Mouse (Mus musculus) midbrain, embryonic 12.5 days (tissue): Measurements from ENCODE around the gene Camsap2. TPM values are rescaled to one million over a fixed set of nuclear protein-coding genes. Genes with fewer than 3 reads are reported as not detected.

Experiments used
- ATAC-seq: fragments of 200-750 bp; cut with Nextera tagmentation; 2 replicates; pipeline ENCODE4 v1.8.0; 2017; ENCODE audit warnings: low read depth, moderate TSS enrichment, moderate library complexity; ENCODE audit not compliant: low FRiP score
- H3K27ac ChIP-seq: fragments of 300-500 bp; sonication (generic); replicated peaks from 2 replicates; pipeline ENCODE4 v1.5.1; 2016; ENCODE audit warnings: mild to moderate bottlenecking
- H3K27me3 ChIP-seq: fragments of 300-500 bp; sonication (generic); 2 replicates; pipeline ENCODE4 v1.6.1; 2016; ENCODE audit warnings: mild to moderate bottlenecking
- H3K36me3 ChIP-seq: fragments of 300-500 bp; sonication (generic); 2 replicates; pipeline ENCODE4 v1.6.1; 2016
- H3K4me1 ChIP-seq: fragments of 300-500 bp; sonication (generic); 2 replicates; pipeline ENCODE4 v1.6.1; 2016
- H3K4me2 ChIP-seq: fragments of 300-500 bp; sonication (generic); replicated peaks from 2 replicates; pipeline ENCODE4 v1.6.1; 2016; ENCODE audit warnings: mild to moderate bottlenecking, moderate library complexity
- H3K4me3 ChIP-seq: fragments of 300-500 bp; sonication (generic); 2 replicates; pipeline ENCODE4 v1.5.1; 2016; ENCODE audit warnings: mild to moderate bottlenecking
- H3K9ac ChIP-seq: fragments of 300-500 bp; sonication (generic); replicated peaks from 2 replicates; pipeline ENCODE4 v1.6.1; 2016; ENCODE audit warnings: mild to moderate bottlenecking, moderate library complexity
- H3K9me3 ChIP-seq: fragments of 300-500 bp; sonication (generic); 2 replicates; pipeline ENCODE4 v1.6.1; 2016; ENCODE audit warnings: mild to moderate bottlenecking
- WGBS: fragments of 180-500 bp; shearing (Covaris S2); methylation state at CpG from one replicate; pipeline ENCODE4 v1.1.7; 2016; 5-methylcytosine and 5-hydroxymethylcytosine counted together
- polyA plus RNA-seq: library from polyadenylated mRNA; unstranded; fragments of >200 nt; fragmentation: Nextera tagmentation; extraction: Ambion mirVana; gene quantifications from 2 replicates; pipeline ENCODE4 v1.2.1, GENCODE M21; 2016

Camsap2 gene
- polyA plus RNA-seq, 1 experiment from 2014 or later: 34.2 TPM

DNA sequence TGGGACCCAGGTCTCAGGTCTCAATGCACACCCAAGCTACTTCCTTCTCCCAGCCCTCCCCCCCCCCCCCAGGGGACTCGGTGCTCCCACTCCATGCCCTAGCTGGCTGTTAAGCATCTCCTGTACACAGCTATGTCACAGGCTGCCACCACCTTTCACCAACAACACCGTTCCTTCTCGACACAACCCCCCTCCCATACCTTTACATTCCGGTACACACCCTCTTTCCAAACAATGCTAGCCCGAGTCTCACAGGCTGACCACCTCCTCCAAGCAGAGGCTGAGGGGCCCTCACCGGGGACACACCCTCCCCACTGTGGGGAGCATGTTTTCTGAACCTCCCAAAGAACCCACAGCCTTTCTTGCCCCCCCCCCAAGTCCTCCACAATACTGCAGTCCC lies 114.3 kb downstream of the Camsap2 start:
- Histone ChIP-seq H3K4me1 (peaks cover 62% of the 10 kb centered on the region), H3K27ac (no peak overlapping the region)

DNA sequence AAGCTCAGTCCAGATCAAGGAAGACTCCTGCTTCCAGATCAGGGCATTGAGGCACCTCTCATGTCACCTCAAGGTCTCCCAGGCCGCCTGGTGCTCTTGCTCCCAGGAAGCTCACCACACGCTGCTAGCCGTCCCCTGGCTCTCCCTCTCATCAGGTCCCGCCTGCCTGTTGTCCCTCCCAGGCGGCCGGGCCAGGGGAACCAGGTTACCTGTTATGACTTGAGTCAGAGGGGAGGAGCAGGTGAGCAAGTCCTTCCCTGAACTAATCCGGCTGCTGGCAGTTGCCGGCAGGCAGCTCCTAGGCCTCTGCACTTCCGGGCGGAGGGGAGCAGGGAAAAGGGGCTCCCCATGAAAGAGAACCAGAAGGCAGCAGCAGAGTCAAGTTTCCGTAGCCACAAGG lies 115.7 kb downstream of the Camsap2 start:
- 0 out of 2 replicates have a peak overlapping the region, but pooled peaks have one; percentile 70 for H3K9ac ChIP-seq
- 23% methylated on average over 11 of the region's 11 CpGs for WGBS

More for the DNA sequence above, 114.3 kb downstream of the Camsap2 start:
- H3K36me3 ChIP-seq: peaks cover 6% of the 10 kb centered on the region; the same call in 1 of the 2 replicates
- 5% methylated on average over 6 of the region's 6 CpGs for WGBS
- H3K9me3 ChIP-seq: no peaks in the 10 kb centered on the region
- H3K27me3 ChIP-seq: peaks cover 69% of the 10 kb centered on the region
- peak overlapping the region; percentile 70 for H3K9ac ChIP-seq
- ATAC-seq: no peak
- H3K4me2 ChIP-seq: peak overlapping the region; percentile 76
- peak overlapping the region; percentile 61 for H3K4me3 ChIP-seq

DNA sequence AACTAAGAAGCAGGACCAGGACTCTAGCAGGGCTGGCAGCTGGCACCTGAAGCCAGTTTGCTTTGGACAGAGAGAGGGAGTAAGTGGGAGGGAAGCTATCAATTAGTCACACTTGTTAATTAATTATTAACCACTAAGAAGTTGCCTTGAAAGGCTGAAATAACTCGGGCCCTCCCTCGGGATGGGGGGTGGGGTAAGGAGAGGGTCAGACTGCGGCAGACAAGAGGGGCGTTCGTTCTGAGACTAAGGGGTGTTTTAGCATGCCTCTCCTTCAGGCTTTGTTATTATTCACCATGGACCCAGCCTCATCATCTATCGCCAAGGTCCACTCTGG lies 116.9 kb downstream of the Camsap2 start:
- H3K4me1 ChIP-seq: peaks cover 57% of the 10 kb centered on the region
- H3K4me3 ChIP-seq: no peak overlapping the region
- H3K9ac ChIP-seq: 0 out of 2 replicates have a peak overlapping the region, but pooled peaks have one; percentile 29
- peaks cover 60% of the 10 kb centered on the region for H3K27me3 ChIP-seq
- no peaks in the 10 kb centered on the region for H3K9me3 ChIP-seq
- peak overlapping the region; percentile 36; the same call in 1 of the 2 replicates for H3K27ac ChIP-seq
- WGBS: 15% methylated on average over 6 of the region's 6 CpGs
- peak overlapping the region; percentile 29 for H3K4me2 ChIP-seq
- H3K36me3 ChIP-seq: peaks cover 32% of the 10 kb centered on the region
- ATAC-seq: no peak

More for the DNA sequence above, 115.7 kb downstream of the Camsap2 start:
- Histone ChIP-seq H3K9me3 (no peaks in the 10 kb centered on the region), H3K4me3 (no peak overlapping the region), H3K4me1 (peaks cover 67% of the 10 kb centered on the region), H3K27me3 (peaks cover 65% of the 10 kb centered on the region), H3K27ac (no peak overlapping the region), H3K36me3 (peaks cover 20% of the 10 kb centered on the region), H3K4me2 (peak overlapping the region; percentile 76)
- no peak for ATAC-seq

DNA sequence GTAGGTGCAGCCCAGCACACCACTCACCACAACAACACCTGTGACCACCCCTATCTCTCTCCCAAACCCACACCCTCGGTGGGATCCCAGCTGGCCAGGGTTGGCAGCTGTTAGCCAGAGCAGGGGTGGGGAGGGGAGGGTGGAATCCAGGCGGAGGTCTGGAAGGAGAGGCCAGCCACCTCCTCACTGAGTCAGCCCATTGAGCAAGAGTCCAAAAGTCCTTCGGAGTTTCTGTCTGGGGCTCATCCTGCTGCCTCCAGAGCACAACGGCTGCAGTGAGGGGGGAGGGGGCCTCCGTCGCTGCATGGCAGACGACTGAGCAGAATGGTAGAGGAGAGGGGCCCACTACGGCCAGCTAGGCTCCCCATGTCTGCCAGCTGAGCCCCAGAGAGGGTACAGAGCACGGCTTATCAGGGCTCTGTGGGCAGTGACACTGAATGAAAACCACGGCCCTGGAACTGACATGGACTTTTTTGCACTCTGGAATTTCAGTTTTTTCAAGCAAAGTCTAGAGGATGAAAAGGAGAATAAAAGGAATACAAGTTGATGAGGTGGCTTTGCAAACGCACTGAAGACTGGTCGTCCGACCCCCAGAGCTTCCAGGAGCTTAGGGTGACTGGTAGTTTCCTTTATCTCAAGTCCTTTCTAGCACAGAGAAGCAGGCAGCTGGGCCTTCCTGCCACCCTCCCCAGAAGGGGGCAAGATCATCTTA lies 117.4 kb downstream of the Camsap2 start:
- Histone ChIP-seq H3K4me2 (peak overlapping the region; percentile 29), H3K27ac (peak overlapping the region; percentile 36), H3K9ac (peak overlapping the region; percentile 29; the same call in 1 of the 2 replicates)

DNA sequence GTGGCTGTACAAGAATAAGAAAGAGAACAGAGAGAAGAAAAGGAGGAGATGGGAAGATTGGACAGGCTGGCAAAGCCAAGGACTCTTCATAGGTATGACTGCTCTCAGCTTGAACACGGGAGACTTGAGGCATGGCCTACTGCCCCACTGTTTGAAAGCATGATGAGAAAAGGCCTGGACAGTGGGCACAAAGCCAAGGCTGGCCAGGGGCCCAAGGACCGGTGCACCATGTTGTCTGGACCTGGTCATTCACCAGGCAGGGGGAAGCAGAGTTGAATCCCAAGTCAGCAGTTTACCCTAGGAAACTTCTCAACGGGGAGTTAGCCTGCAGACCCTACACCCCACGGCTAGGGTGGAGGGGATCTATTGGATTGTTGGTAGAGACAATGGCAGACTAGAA lies 118.0 kb downstream of the Camsap2 start:
- Histone ChIP-seq H3K36me3 (peaks cover 34% of the 10 kb centered on the region), H3K4me3 (no peak overlapping the region), H3K9me3 (no peaks in the 10 kb centered on the region), H3K9ac (no peak overlapping the region), H3K27ac (no peak overlapping the region), H3K27me3 (peaks cover 57% of the 10 kb centered on the region), H3K4me1 (peaks cover 57% of the 10 kb centered on the region), H3K4me2 (no peak overlapping the region)
- 73% methylated on average over 4 of the region's 4 CpGs for WGBS
- no peak for ATAC-seq

More for the DNA sequence above, 117.4 kb downstream of the Camsap2 start:
- ATAC-seq: peak; percentile 34; the same call in 1 of the 2 replicates
- Histone ChIP-seq H3K4me1 (peaks cover 57% of the 10 kb centered on the region), H3K4me3 (no peak overlapping the region), H3K36me3 (peaks cover 34% of the 10 kb centered on the region), H3K27me3 (peaks cover 60% of the 10 kb centered on the region), H3K9me3 (no peaks in the 10 kb centered on the region)
- 10% methylated on average over 13 of the region's 13 CpGs for WGBS

DNA sequence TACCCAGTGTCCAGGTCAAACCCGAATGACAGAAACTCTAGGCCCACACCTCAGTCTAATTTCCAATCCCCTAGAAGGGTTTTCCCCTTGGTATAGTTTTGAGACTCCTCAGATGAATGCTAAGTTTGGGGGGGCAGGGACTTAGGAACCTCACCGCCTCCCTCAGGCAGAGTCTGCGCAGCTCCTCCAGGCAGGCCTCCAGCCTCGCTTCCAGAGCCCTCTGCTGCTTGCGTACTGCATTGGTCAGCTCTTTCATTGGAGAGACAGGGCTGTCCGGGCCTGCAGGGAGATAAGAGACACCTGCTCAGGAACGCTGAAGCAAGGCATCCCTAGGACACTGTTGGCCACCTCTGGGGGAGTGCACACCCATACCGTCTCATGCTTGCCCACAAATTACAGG lies 119.3 kb downstream of the Camsap2 start:
- H3K9me3 ChIP-seq: no peaks in the 10 kb centered on the region
- no peak overlapping the region for H3K9ac ChIP-seq
- no peak overlapping the region for H3K27ac ChIP-seq
- H3K4me2 ChIP-seq: no peak overlapping the region
- WGBS: 96% methylated on average over 8 of the region's 8 CpGs
- peaks cover 47% of the 10 kb centered on the region for H3K27me3 ChIP-seq
- ATAC-seq: no peak
- H3K4me1 ChIP-seq: peaks cover 46% of the 10 kb centered on the region
- peaks cover 39% of the 10 kb centered on the region for H3K36me3 ChIP-seq
- H3K4me3 ChIP-seq: no peak overlapping the region

DNA sequence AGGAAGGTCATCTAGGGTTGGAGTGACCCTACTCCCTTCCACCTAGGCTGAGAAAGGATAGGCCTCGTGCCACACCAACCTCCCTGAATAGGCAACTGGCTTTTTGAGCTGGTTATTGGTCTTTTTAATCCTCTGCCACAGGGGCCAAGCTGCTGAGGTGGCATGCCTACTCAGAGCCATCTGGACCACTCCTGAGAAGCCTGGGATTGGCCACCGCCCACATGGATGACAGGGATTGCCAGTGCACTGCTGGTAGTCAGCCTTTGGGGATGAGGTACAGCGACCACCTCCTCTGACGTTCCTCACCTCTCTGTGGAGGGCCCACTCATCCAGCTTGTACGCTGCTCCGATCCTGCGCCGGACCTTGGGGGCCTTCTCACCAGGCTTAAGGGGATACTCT lies 120.1 kb downstream of the Camsap2 start:
- no peak overlapping the region for H3K27ac ChIP-seq
- H3K4me1 ChIP-seq: peaks cover 38% of the 10 kb centered on the region

DNA sequence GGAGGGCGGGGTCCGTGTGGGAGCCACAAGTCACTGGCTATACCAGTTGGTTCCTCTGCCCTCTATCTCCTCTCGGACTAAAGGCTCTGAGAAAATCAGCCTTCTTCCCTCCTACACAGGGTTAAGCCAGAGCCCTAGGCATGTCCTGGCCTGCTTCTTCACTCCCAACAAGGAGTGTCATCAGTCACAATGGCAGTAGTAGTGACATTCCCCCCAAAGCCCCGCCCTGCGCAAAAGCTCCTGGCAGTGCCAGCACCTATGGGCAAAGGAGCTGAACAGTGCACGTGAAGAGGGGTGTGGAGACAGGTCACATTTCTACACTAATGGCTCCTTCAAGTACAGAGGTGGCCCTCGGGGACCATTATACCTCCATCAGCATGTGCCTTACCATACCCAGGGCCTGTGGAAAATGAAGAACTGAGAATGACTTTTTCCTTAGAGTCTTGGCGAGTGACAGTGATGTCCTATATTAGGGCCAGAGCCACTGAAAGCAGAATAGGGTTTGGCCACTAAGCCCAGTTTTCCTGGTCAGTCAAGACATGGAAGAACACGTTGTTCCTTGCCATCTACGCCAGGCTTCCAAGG lies 122.1 kb downstream of the Camsap2 start:
- H3K36me3 ChIP-seq: peaks cover 60% of the 10 kb centered on the region
- H3K27ac ChIP-seq: no peak overlapping the region
- H3K4me2 ChIP-seq: no peak overlapping the region
- peaks cover 29% of the 10 kb centered on the region for H3K27me3 ChIP-seq
- WGBS: 93% methylated on average over 10 of the region's 10 CpGs
- H3K4me3 ChIP-seq: no peak overlapping the region
- no peak overlapping the region for H3K9ac ChIP-seq
- H3K9me3 ChIP-seq: no peaks in the 10 kb centered on the region
- H3K4me1 ChIP-seq: peaks cover 18% of the 10 kb centered on the region
- no peak for ATAC-seq

More for the DNA sequence above, 120.1 kb downstream of the Camsap2 start:
- Histone ChIP-seq H3K4me2 (no peak overlapping the region), H3K27me3 (peaks cover 43% of the 10 kb centered on the region), H3K9ac (no peak overlapping the region), H3K36me3 (peaks cover 42% of the 10 kb centered on the region), H3K9me3 (no peaks in the 10 kb centered on the region), H3K4me3 (no peak overlapping the region)
- 91% methylated on average over 8 of the region's 8 CpGs for WGBS
- ATAC-seq: no peak

DNA sequence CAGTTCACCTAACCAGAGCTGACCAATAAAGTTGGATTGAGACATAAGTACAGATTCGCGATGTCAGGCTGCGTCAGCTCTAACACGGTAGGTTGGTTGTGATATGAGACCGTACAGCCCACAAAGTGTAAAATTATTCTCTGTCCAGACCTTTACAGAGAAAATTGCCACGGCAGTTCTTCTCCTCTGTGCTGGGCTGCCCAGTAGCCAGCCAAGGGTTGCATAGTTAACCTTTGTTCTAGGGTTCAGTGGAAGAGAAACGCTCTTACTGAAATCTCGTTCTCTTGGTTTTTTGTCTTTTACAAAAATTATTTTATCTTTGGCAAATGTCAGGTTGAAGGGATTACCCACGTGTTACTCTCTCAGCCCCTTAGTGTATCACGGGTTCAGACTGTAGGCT lies 123.5 kb downstream of the Camsap2 start:
- peaks cover 75% of the 10 kb centered on the region for H3K36me3 ChIP-seq
- ATAC-seq: no peak
- H3K27me3 ChIP-seq: peaks cover 21% of the 10 kb centered on the region
- WGBS: 91% methylated on average over 10 of the region's 10 CpGs
- H3K27ac ChIP-seq: no peak overlapping the region
- no peak overlapping the region for H3K9ac ChIP-seq
- no peak overlapping the region for H3K4me2 ChIP-seq
- H3K4me3 ChIP-seq: no peak overlapping the region
- H3K4me1 ChIP-seq: 0 out of 2 replicates have a peak, but pooled peaks cover 5% of the 10 kb centered on the region
- H3K9me3 ChIP-seq: no peaks in the 10 kb centered on the region

DNA sequence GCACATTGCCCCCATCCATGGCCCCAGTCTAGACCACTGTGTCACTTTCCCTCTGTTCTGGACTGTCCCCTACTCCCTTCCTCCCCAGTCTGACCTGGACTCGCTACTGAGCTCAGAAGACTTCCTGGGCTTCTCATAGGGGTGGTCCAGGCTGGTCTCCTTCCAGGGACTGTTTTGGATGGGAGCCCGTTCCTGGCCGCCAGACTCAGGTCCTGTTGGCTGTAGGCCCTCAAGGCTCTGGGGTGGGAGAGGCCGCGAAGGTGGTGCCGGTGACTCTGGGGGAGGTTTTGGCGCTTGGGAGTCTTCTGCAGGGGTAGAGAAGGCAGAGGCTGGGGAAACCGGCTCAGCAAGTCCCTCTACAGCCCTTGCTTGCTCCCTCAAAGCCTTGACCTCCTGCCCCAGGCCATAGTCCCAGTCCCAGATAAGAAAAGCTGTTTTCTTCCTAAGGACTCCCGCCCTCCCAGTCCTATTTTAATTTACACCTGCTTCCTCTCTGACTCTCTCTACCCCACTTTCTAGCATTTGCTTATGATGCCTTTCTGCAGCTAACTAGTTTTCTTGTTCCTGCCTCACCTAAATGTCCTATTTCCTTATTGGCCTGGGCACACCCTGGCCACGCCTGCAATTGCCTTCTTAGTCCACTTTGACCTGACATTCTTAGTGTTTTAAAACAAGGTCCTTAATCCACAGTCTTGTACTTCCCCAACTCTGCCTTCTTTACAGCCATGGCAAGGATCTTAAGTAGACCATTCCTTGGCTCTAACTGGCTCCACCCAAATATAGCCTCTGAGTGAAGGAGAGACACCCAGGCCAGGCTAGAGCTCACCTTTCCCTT lies 125.7 kb downstream of the Camsap2 start:
- Histone ChIP-seq H3K4me3 (no peak overlapping the region), H3K36me3 (peaks cover 73% of the 10 kb centered on the region), H3K9ac (no peak overlapping the region), H3K27ac (no peak overlapping the region), H3K4me1 (no peaks in the 10 kb centered on the region), H3K4me2 (no peak overlapping the region), H3K27me3 (0 out of 2 replicates have a peak, but pooled peaks cover 3% of the 10 kb centered on the region), H3K9me3 (no peaks in the 10 kb centered on the region)
- ATAC-seq: no peak
- WGBS: 91% methylated on average over 10 of the region's 10 CpGs
